Mouse (Mus musculus) cerebellum, adult 2 months (tissue): ENCODE data around the gene H2-M10.3. TPM values are rescaled to one million over a fixed set of nuclear protein-coding genes. Genes with fewer than 3 reads are reported as not detected.
A peak's percentile ranks its signal among the peaks of the same experiment; 100 is the strongest.
"Not testable (repeated sequence)": the region's sequence is repeated elsewhere in the genome, so short reads cannot be mapped to it uniquely, and the experiment has no call there.

Source experiments
- DNase-seq, 2 experiments: peaks; one replicate each; pipeline ENCODE4 v3.0.0; 2021
- H3K27ac ChIP-seq: fragments of 200-500 bp; 2 replicates; pipeline ENCODE4 v1.5.1; 2012; ENCODE audit warnings: low read length, control low read depth, inconsistent platforms; ENCODE audit not compliant: insufficient read depth
- H3K27me3 ChIP-seq: fragments of 200-500 bp; 2 replicates; pipeline ENCODE4 v1.6.1; 2012; ENCODE audit warnings: inconsistent platforms, mild to moderate bottlenecking, low read length, moderate library complexity; ENCODE audit not compliant: control insufficient read depth, insufficient read depth
- H3K4me1 ChIP-seq: fragments of 200-500 bp; 2 replicates; pipeline ENCODE4 v1.6.1; 2011; ENCODE audit warnings: low read length; ENCODE audit not compliant: control insufficient read depth, insufficient read depth
- H3K4me3 ChIP-seq: fragments of 200-500 bp; replicated peaks from 2 replicates; pipeline ENCODE3; 2011; ENCODE audit warnings: mild to moderate bottlenecking, low read depth, low read length, control low read depth; ENCODE audit not compliant: insufficient read depth
- CTCF ChIP-seq: fragments of 200-500 bp; IDR thresholded peaks from 2 replicates; pipeline ENCODE4 v1.5.1; 2011; ENCODE audit warnings: low read depth, mild to moderate bottlenecking, control low read depth, low read length, moderate library complexity, borderline replicate concordance; ENCODE audit not compliant: insufficient read depth
- POLR2A ChIP-seq: fragments of 200-500 bp; IDR thresholded peaks from 2 replicates; pipeline ENCODE4 v1.6.1; 2011; ENCODE audit warnings: low read length, control low read depth, borderline replicate concordance; ENCODE audit not compliant: insufficient read depth
- WGBS: fragments of 180-500 bp; shearing (Covaris S2); methylation state at CpG from one replicate; pipeline ENCODE4 v1.1.7; 2018; 5-methylcytosine and 5-hydroxymethylcytosine counted together
- polyA plus RNA-seq: library from polyadenylated mRNA; depleted of rRNA; stranded (reverse); fragments of >200 nt; gene quantifications from 2 replicates; pipeline ENCODE4 v1.2.3, GENCODE M21; 2012; rRNA removed

Gene H2-M10.3
- not detected in 2 replicates for polyA plus RNA-seq

- H3K27ac ChIP-seq, H3K4me3 ChIP-seq, H3K27me3 ChIP-seq, DNase-seq, H3K4me1 ChIP-seq: not testable (repeated sequence)
- 84% methylated on average over 2 of the region's 2 CpGs for WGBS
Observed at GRCm38 (mm10) chr17:36368317-36368716, at the start of gene H2-M10.3. Gene H2-M10.3, minus strand, starts transcription at chr17:36368417.

GRCm38 (mm10) chr17:36417416-36417815, 49.2 kb upstream of the H2-M10.3 start:
- H3K27ac ChIP-seq: no peak overlapping the region
- TF ChIP-seq CTCF (no peak), POLR2A (no peak)
- H3K4me3 ChIP-seq: no peak overlapping the region
- DNase-seq: no peak
- 41% methylated on average over 2 of the region's 2 CpGs for WGBS
- no peaks in the 10 kb centered on the region for H3K27me3 ChIP-seq
- no peaks in the 10 kb centered on the region for H3K4me1 ChIP-seq

- H3K27ac ChIP-seq: no peak overlapping the region
- H3K4me3 ChIP-seq: no peak overlapping the region
- no peaks in the 10 kb centered on the region for H3K27me3 ChIP-seq
- no peaks in the 10 kb centered on the region for H3K4me1 ChIP-seq
- DNase-seq: no peak
- no peak for TF ChIP-seq CTCF
- TF ChIP-seq POLR2A: no peak
- 46% methylated on average over 1 of the region's 1 CpGs for WGBS
Observed at GRCm38 (mm10) chr17:36415407-36415806, 47.2 kb upstream of the H2-M10.3 start.

DNA sequence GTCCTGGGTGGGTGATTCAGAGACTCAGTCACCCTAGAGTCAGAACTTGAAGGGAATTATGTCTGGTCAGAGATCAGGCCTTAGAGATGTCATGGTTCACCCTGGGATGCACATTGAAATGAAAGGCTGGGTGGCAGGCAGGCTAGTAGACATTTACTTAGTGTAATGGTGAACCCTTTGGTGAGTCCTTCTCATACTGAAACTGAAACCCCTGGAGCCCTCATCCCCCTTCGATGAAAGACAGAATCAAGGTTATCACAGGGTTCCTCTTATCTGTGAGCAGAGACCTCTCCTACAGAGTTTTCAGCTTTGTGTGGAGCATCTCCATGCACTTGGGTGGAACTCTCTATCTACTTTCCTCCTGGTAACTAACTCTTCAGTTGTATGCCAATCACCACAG, 46.1 kb upstream of the H2-M10.3 start:
- 85% methylated on average over 1 of the region's 1 CpGs for WGBS
- Histone ChIP-seq H3K4me1 (no peaks in the 10 kb centered on the region), H3K4me3 (no peak overlapping the region), H3K27me3 (no peaks in the 10 kb centered on the region), H3K27ac (no peak overlapping the region)
- no peak for TF ChIP-seq POLR2A
- TF ChIP-seq CTCF: no peak
- DNase-seq: no peak

DNA sequence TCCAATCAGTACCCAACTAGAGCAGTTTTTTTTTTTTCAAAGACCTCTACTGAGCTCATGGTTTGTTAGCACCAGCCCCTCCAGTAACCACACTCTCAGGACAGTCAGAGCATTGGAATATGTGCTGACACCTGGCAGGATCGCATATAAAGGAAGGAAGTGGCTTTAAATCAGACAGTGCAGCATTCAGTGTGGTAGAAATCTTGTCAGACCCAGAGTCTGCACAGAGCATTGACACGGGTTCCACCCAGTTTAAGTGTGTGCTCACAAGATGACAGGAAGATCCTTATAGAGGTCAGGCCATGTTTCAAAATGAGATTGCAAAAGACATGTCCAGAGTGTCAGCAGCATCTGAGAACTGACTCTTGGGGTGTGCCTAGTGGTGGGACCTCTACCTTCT, 21.7 kb upstream of the H2-M10.3 start:
- 79% methylated on average over 2 of the region's 2 CpGs for WGBS
- DNase-seq: no peak

GRCm38 (mm10) chr17:36362404-36362803, 5.8 kb downstream of the H2-M10.3 start:
- DNase-seq, H3K27ac ChIP-seq, H3K27me3 ChIP-seq, H3K4me3 ChIP-seq, H3K4me1 ChIP-seq: not testable (repeated sequence)

More for the DNA sequence above, 21.7 kb upstream of the H2-M10.3 start:
- Histone ChIP-seq H3K27ac (no peak overlapping the region), H3K4me1 (no peaks in the 10 kb centered on the region), H3K27me3 (no peaks in the 10 kb centered on the region), H3K4me3 (no peak overlapping the region)
- TF ChIP-seq POLR2A (no peak), CTCF (no peak)

- H3K4me3 ChIP-seq, H3K27me3 ChIP-seq: not testable (repeated sequence)
Observed at GRCm38 (mm10) chr17:36357512-36357911, 10.7 kb downstream of the H2-M10.3 start.

GRCm38 (mm10) chr17:36355763-36356162, 12.5 kb downstream of the H2-M10.3 start:
- no peaks in the 10 kb centered on the region for H3K27me3 ChIP-seq
- DNase-seq: no peak
- no peak overlapping the region for H3K4me3 ChIP-seq
- no peaks in the 10 kb centered on the region for H3K4me1 ChIP-seq
- WGBS: 46% methylated on average over 3 of the region's 3 CpGs
- H3K27ac ChIP-seq: no peak overlapping the region
- TF ChIP-seq POLR2A: no peak
- no peak for TF ChIP-seq CTCF

More at GRCm38 (mm10) chr17:36357512-36357911, 10.7 kb downstream of the H2-M10.3 start:
- H3K27ac ChIP-seq, H3K4me1 ChIP-seq: not testable (repeated sequence)
- DNase-seq: peak; percentile 18 to 45
- TF ChIP-seq CTCF: peak; percentile 60; the same call in 1 of the 2 replicates

DNA sequence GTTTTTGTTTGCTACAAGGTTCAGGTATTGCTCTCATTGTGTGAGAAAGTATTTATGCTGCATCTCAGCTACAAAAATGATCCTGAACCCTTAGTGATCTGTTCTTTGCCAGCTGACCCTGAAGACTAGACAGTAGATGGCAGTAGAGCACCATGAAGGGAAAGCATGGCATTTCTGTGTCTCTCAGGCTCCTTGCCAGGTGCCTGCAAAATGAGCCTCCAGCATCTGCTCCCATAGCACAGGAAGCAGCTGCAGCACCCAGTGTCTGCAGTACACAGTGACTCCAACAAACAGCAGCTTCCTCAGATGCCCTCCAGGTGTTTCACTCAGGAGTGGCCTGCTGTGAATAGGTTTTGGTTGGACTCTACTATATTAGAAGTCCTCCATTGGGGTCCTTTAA, 12.9 kb downstream of the H2-M10.3 start:
- H3K4me3 ChIP-seq, H3K27ac ChIP-seq, H3K4me1 ChIP-seq, H3K27me3 ChIP-seq: not testable (repeated sequence)
- peak; percentile 53 for TF ChIP-seq CTCF
- DNase-seq: peak; percentile 49 to 69
